8 mouse cellular contexts compared by ENCODE assay signal in genomic region chr19:18712153-18712865, GRCm38 (mm10). TPM values are rescaled to one million over a fixed set of nuclear protein-coding genes. Genes with fewer than 3 reads are reported as not detected.
DNase-seq lines count a peak whose midpoint lies in the region; ATAC-seq and TF ChIP-seq lines count a peak whose summit lies in the region.

No protein-coding gene starts in this region.

- TF ChIP-seq EP300 in heart, adult 2 months (IDR thresholded peaks at IDR 0.05; ENCODE audit: insufficient read depth, low read depth, low read length) = no peak
- TF ChIP-seq EP300 in CH12.LX (IDR thresholded peaks at IDR 0.05; ENCODE audit: low read length) = peak; percentile 37; the same call in 1 of the 2 replicates
- peak; percentile 60 for TF ChIP-seq EP300 in liver, embryonic 14.5 days (IDR thresholded peaks at IDR 0.05; ENCODE audit: low read depth)

- H3K36me3 ChIP-seq in heart, adult 2 months (ENCODE audit: control insufficient read depth, insufficient read depth, low read length) = no peaks in the 10 kb centered on the region
- H3K36me3 ChIP-seq in CH12.LX (replicated peaks in 1 of 2; ENCODE audit: control insufficient read depth in 1 of 2, insufficient read depth in 1 of 2, low read length in 1 of 2) = peaks cover 0 to 21% of the 10 kb centered on the region in 2 experiments
- H3K36me3 ChIP-seq in forebrain, embryonic 12.5 days (replicated peaks) = no peaks in the 10 kb centered on the region
- H3K36me3 ChIP-seq in liver, embryonic 14.5 days (replicated peaks; ENCODE audit: control insufficient read depth, insufficient read depth, low read depth) = peaks cover 8% of the 10 kb centered on the region

- H3K27ac ChIP-seq in heart, adult 2 months = peak overlapping the region; percentile 83
- H3K27ac ChIP-seq in CH12.LX (ENCODE audit: insufficient read depth, low read depth) = peak overlapping the region; percentile 54
- H3K27ac ChIP-seq in forebrain, embryonic 12.5 days = peak overlapping the region; percentile 95
- peak overlapping the region; percentile 98 for H3K27ac ChIP-seq in liver, embryonic 14.5 days

- no peak for TF ChIP-seq RAD21 in CH12.LX (IDR thresholded peaks at IDR 0.05; ENCODE audit: low read depth, low read length)

- in situ Hi-C loops in CH12.LX (cut with MboI; ENCODE audit: low pct_ligation_motif_present, low pct_unique_long_range_greater_than_20kb, low sequenced_read_pairs) = loop anchor here (5.0 kb wide), 1 partner anchor 120 kb away; no protein-coding TSS in a partner anchor

- H3K27me3 ChIP-seq in heart, adult 2 months (ENCODE audit: control insufficient read depth, insufficient read depth, low read length) = no peaks in the 10 kb centered on the region
- H3K27me3 ChIP-seq in CH12.LX (replicated peaks) = no peaks in the 10 kb centered on the region
- H3K27me3 ChIP-seq in forebrain, embryonic 12.5 days = no peaks in the 10 kb centered on the region
- H3K27me3 ChIP-seq in liver, embryonic 14.5 days (ENCODE audit: control insufficient read depth, insufficient read depth, low read length) = no peaks in the 10 kb centered on the region

- 52% methylated on average over 16 of the region's 16 CpGs for WGBS in heart, adult 2 months
- WGBS in forebrain, embryonic 12.5 days = 58% methylated on average over 16 of the region's 16 CpGs
- WGBS in liver, embryonic 14.5 days (ENCODE audit: insufficient replicate concordance) = 23% methylated on average over 16 of the region's 16 CpGs

- H3K9me3 ChIP-seq in CH12.LX (replicated peaks; ENCODE audit: low read length) = no peaks in the 10 kb centered on the region
- H3K9me3 ChIP-seq in forebrain, embryonic 12.5 days = no peaks in the 10 kb centered on the region
- H3K9me3 ChIP-seq in liver, embryonic 14.5 days (ENCODE audit: control insufficient read depth, low read length) = no peaks in the 10 kb centered on the region

- intact Hi-C loops in heart, adult 2 months (cut with DNase I) = loop anchor here (2.0 to 10.0 kb wide), 5 partner anchors 26 to 122 kb away; partner anchors contain the start of genes Carnmt1, Nmrk1 and Ostf1

- DNase-seq in heart, adult 2 months = no peak
- DNase-seq in heart, postnatal 4 days = no peak
- DNase-seq in CH12.LX (ENCODE audit: extremely low read depth) = no peak
- DNase-seq in liver, embryonic 14.5 days (ENCODE audit: low read depth in 3 of 3, low spot score in 3 of 3) = peak; percentile 38 to 56 (median 47)
- no peak for DNase-seq in adrenal gland, postnatal 4 days (ENCODE audit: low spot score in 2 of 2)
- DNase-seq in adrenal gland, postnatal 25 days = no peak
- no peak for DNase-seq in left cerebral cortex, adult 18-20 months (ENCODE audit: low spot score in 2 of 2)

- peak overlapping the region; percentile 87 for H3K4me2 ChIP-seq in CH12.LX (ENCODE audit: insufficient read depth, low read depth, poor library complexity, severe bottlenecking)
- H3K4me2 ChIP-seq in forebrain, embryonic 12.5 days = peak overlapping the region; percentile 67
- H3K4me2 ChIP-seq in liver, embryonic 14.5 days (ENCODE audit: low read depth) = peak overlapping the region; percentile 78

- dilution Hi-C loops in CH12.LX (cut with MboI; ENCODE audit: extremely low pct_ligation_motif_present, extremely low pct_unique_long_range_greater_than_20kb, low sequenced_read_pairs) = no loop called here

- peaks cover 5% of the 10 kb centered on the region; the same call in 1 of the 2 replicates for H3K4me1 ChIP-seq in heart, adult 2 months (ENCODE audit: control insufficient read depth, insufficient read depth, low read length)
- H3K4me1 ChIP-seq in CH12.LX (ENCODE audit: control insufficient read depth in 1 of 2, insufficient read depth in 2 of 2) = peaks cover 11 to 28% of the 10 kb centered on the region in 2 experiments; a peak in 3 of 4 replicates
- H3K4me1 ChIP-seq in forebrain, embryonic 12.5 days = peaks cover 22% of the 10 kb centered on the region
- H3K4me1 ChIP-seq in liver, embryonic 14.5 days (replicated peaks; ENCODE audit: control insufficient read depth in 2 of 2, insufficient read depth in 2 of 2, low read length in 1 of 2) = peaks cover 17 to 24% of the 10 kb centered on the region in 2 experiments

- H3K4me3 ChIP-seq in heart, adult 2 months = peak overlapping the region; percentile 79
- H3K4me3 ChIP-seq in CH12.LX (replicated peaks in 1 of 3; ENCODE audit: low read depth in 2 of 3, low read length in 2 of 3, poor library complexity in 1 of 3) = peak overlapping the region; percentile 55 to 65 (median 59)
- peak overlapping the region; percentile 75 for H3K4me3 ChIP-seq in forebrain, embryonic 12.5 days (replicated peaks)
- peak overlapping the region; percentile 65 to 95 for H3K4me3 ChIP-seq in liver, embryonic 14.5 days (ENCODE audit: insufficient read depth in 1 of 2, low read depth in 2 of 2, low read length in 2 of 2)

- no peak for ATAC-seq in forebrain, embryonic 12.5 days (ENCODE audit: low FRiP score)
- ATAC-seq in liver, embryonic 14.5 days (ENCODE audit: insufficient read depth) = no peak

- H3K9ac ChIP-seq in heart, adult 2 months (ENCODE audit: low read depth, low read length) = peak overlapping the region; percentile 92
- H3K9ac ChIP-seq in CH12.LX (ENCODE audit: insufficient read depth, low read depth) = peak overlapping the region; percentile 86
- H3K9ac ChIP-seq in forebrain, embryonic 12.5 days = peak overlapping the region; percentile 89
- H3K9ac ChIP-seq in liver, embryonic 14.5 days (replicated peaks) = peak overlapping the region; percentile 88

- H3K79me2 ChIP-seq in heart, adult 2 months (replicated peaks; ENCODE audit: control insufficient read depth, insufficient read depth, low read length) = peaks cover 2% of the 10 kb centered on the region; the same call in 1 of the 2 replicates
- peaks cover 37% of the 10 kb centered on the region for H3K79me2 ChIP-seq in CH12.LX (replicated peaks; ENCODE audit: control insufficient read depth, extremely low read depth, insufficient read depth, poor library complexity, severe bottlenecking)

- no peak for TF ChIP-seq CTCF in heart, adult 2 months (IDR thresholded peaks at IDR 0.05)
- TF ChIP-seq CTCF in CH12.LX (conservative IDR thresholded peaks at IDR 0.05 in 1 of 2, IDR thresholded peaks at IDR 0.05 in 1 of 2; ENCODE audit: low read depth in 2 of 2, low read length in 2 of 2) = no peak
- TF ChIP-seq CTCF in liver, embryonic 14.5 days (IDR thresholded peaks at IDR 0.05; ENCODE audit: low read depth) = no peak

- TF ChIP-seq POLR2A in heart, adult 2 months (IDR thresholded peaks at IDR 0.05; ENCODE audit: insufficient read depth, low read depth, low read length) = no peak
- TF ChIP-seq POLR2A in CH12.LX (IDR thresholded peaks at IDR 0.05; ENCODE audit: low read depth, low read length) = no peak

TF ChIP-seq in CH12.LX, 34 proteins besides CTCF, POLR2A, EP300 and RAD21 (continues in another document):
- peak; percentile 86; the same call in 1 of the 2 replicates for TF ChIP-seq CHD1 (IDR thresholded peaks at IDR 0.05; ENCODE audit: low read depth, low read length)
- TF ChIP-seq JUND (conservative IDR thresholded peaks at IDR 0.05; ENCODE audit: low read depth, low read length) = no peak
- TF ChIP-seq USF1 (IDR thresholded peaks at IDR 0.05; ENCODE audit: low read depth, low read length) = no peak
- TF ChIP-seq HCFC1 (IDR thresholded peaks at IDR 0.05; ENCODE audit: low read depth, low read length) = no peak
- TF ChIP-seq ZKSCAN1 (IDR thresholded peaks at IDR 0.05; ENCODE audit: borderline replicate concordance, low read depth, low read length) = no peak
- TF ChIP-seq MAFK (IDR thresholded peaks at IDR 0.05; ENCODE audit: insufficient replicate concordance, low read length) = peak; percentile 19; the same call in 1 of the 2 replicates
- TF ChIP-seq ZMIZ1 (IDR thresholded peaks at IDR 0.05; ENCODE audit: low read depth, low read length) = no peak

RNA-seq across cellular contexts. Expression of gene D030056L22Rik, which starts 0.7 kb away (rescaled TPM):
- total RNA-seq in heart, adult 2 months (2021) = 10 to 100 TPM; 10.9 to 11.1 TPM
- polyA plus RNA-seq in heart, adult 2 months (2012; rRNA removed) = 4.7 and 7.4 TPM in 2 replicates
- 10 to 100 TPM; 14.4 to 15.7 TPM for total RNA-seq in heart, postnatal 4 days (2021)
- total RNA-seq in CH12.LX (2012; rRNA removed) (20.6 and 24.1 TPM in 2 replicates), CH12.LX (2014; rRNA removed) (73.7 and 76.0 TPM in 2 replicates)
- 24.7 and 29.2 TPM in 2 replicates for polyA plus RNA-seq in CH12.LX (2012; ENCODE audit: insufficient read length, low read depth)
- 84.1 and 88.7 TPM in 2 replicates for polyA plus RNA-seq in forebrain, embryonic 12.5 days (2016; fragmentation: Nextera tagmentation; extraction: Ambion mirVana)
- polyA plus RNA-seq in liver, embryonic 14.5 days (2012; rRNA removed) = 25.1 and 28.3 TPM in 2 replicates
- polyA plus RNA-seq in liver, embryonic 14.5 days (2014; fragmentation: Nextera tagmentation; extraction: Ambion mirVana) = 36.6 and 41.8 TPM in 2 replicates
- 10 to 100 TPM; 13.1 to 14.2 TPM for total RNA-seq in adrenal gland, postnatal 4 days (2021)
- total RNA-seq in adrenal gland, postnatal 25 days (2021) = 11.8 and 13.2 TPM in 2 replicates
- 10 to 100 TPM; 25.5 to 27.3 TPM for total RNA-seq in left cerebral cortex, adult 18-20 months (2021)

RNA-seq across cellular contexts. Expression of gene Trpm6, which starts 37.5 kb away (rescaled TPM):
- total RNA-seq in heart, adult 2 months (2021) = under 1 TPM; 0.05 to 0.16 TPM
- polyA plus RNA-seq in heart, adult 2 months (2012; rRNA removed) = 0.06 and 0.14 TPM in 2 replicates
- total RNA-seq in heart, postnatal 4 days (2021) = under 1 TPM; 0.36 to 0.45 TPM
- total RNA-seq in CH12.LX (2012; rRNA removed) (0.04 TPM in 1 of 2 replicates, not detected in the other), CH12.LX (2014; rRNA removed) (not detected in 2 replicates)
- not detected in 2 replicates for polyA plus RNA-seq in CH12.LX (2012; ENCODE audit: insufficient read length, low read depth)
- polyA plus RNA-seq in forebrain, embryonic 12.5 days (2016; fragmentation: Nextera tagmentation; extraction: Ambion mirVana) = 0.15 and 0.18 TPM in 2 replicates
- polyA plus RNA-seq in liver, embryonic 14.5 days (2012; rRNA removed) = 0.01 TPM in 1 of 2 replicates, not detected in the other
- not detected in 2 replicates for polyA plus RNA-seq in liver, embryonic 14.5 days (2014; fragmentation: Nextera tagmentation; extraction: Ambion mirVana)
- 1 to 10 TPM in 1 of 2 experiments, under 1 TPM in 1; 0.14 to 1.0 TPM for total RNA-seq in adrenal gland, postnatal 4 days (2021)
- not detected in 2 replicates for total RNA-seq in adrenal gland, postnatal 25 days (2021)
- total RNA-seq in left cerebral cortex, adult 18-20 months (2021) = under 1 TPM; 0.49 to 0.52 TPM

RNA-seq across cellular contexts. Expression of gene Carnmt1, which starts 41.7 kb away (rescaled TPM):
- total RNA-seq in heart, adult 2 months (2021) = 10 to 100 TPM; 32.8 to 36.4 TPM
- 13.0 and 23.3 TPM in 2 replicates for polyA plus RNA-seq in heart, adult 2 months (2012; rRNA removed)
- total RNA-seq in heart, postnatal 4 days (2021) = 10 to 100 TPM; 19.0 to 21.6 TPM
- 17.6 and 29.3 TPM in 2 replicates for total RNA-seq in CH12.LX (2012; rRNA removed)
- 41.7 and 45.0 TPM in 2 replicates for total RNA-seq in CH12.LX (2014; rRNA removed)
- 27.2 and 47.1 TPM in 2 replicates for polyA plus RNA-seq in CH12.LX (2012; ENCODE audit: insufficient read length, low read depth)
- polyA plus RNA-seq in forebrain, embryonic 12.5 days (2016; fragmentation: Nextera tagmentation; extraction: Ambion mirVana) = 24.7 and 27.9 TPM in 2 replicates
- polyA plus RNA-seq in liver, embryonic 14.5 days (2012; rRNA removed) = 5.2 and 7.7 TPM in 2 replicates
- 23.0 and 27.9 TPM in 2 replicates for polyA plus RNA-seq in liver, embryonic 14.5 days (2014; fragmentation: Nextera tagmentation; extraction: Ambion mirVana)
- total RNA-seq in adrenal gland, postnatal 4 days (2021) = 10 to 100 TPM; 17.3 to 19.1 TPM
- 23.9 and 28.6 TPM in 2 replicates for total RNA-seq in adrenal gland, postnatal 25 days (2021)
- total RNA-seq in left cerebral cortex, adult 18-20 months (2021) = 10 to 100 TPM; 10.4 to 11.5 TPM

Comparison
In these comparisons a context has a peak if more than half of its experiments do, and no peak if none do; other contexts are left out.
1. DNase-seq: peak in liver, embryonic 14.5 days (3 of 3); none in heart, adult 2 months (0 of 2), heart, postnatal 4 days (single experiment), CH12.LX (single experiment), adrenal gland, postnatal 4 days (0 of 2), adrenal gland, postnatal 25 days (single experiment) and left cerebral cortex, adult 18-20 months (0 of 2).
2. Peak in every context shown above with its lines, with median percentiles within 50 percentile points of each other: H3K27ac ChIP-seq, H3K4me3 ChIP-seq, H3K9ac ChIP-seq and H3K4me2 ChIP-seq.